Mouse (Mus musculus) Muller cell, postnatal 12 days (primary cell): ENCODE measurements around the gene Pten.
A peak's percentile ranks its signal among the peaks of the same experiment; 100 is the strongest.
"Not testable (repeated sequence)": the region's sequence is repeated elsewhere in the genome, so short reads cannot be mapped to it uniquely, and the experiment has no call there.

Source experiments
- DNase-seq: peaks from one replicate; pipeline ENCODE4 v3.0.0-alpha.2; 2015; ENCODE audit errors: inconsistent ontology term

Gene Pten

GRCm38 (mm10) chr19:32809117-32809516, 51.8 kb downstream of the Pten start:
- DNase-seq: no peak

DNA sequence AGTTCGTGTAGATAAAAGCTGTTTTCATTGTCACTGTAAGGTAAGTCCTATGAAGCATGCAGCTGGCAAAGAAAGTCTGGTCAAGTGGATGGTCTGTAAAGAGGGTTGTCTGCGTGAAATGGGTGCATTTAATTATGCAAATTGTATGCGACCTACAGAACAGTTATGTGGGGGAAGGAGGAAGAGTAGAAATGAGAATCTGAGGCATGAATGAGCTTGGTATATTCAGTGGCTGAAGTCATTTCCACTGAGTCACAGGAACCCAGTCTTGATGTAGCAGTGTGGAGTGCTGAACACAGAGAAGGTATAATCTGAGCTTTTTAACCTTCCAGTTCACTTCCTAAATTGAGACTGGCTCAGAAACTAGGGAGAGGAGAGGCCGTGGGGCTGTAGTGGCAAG, 61.5 kb downstream of the Pten start:
- no peak for DNase-seq

- DNase-seq: not testable (repeated sequence)
These were observed 65.7 kb downstream of the Pten start for GRCm38 (mm10) chr19:32822959-32823358.

GRCm38 (mm10) chr19:32826616-32827015, 69.3 kb downstream of the Pten start:
- DNase-seq: no peak

DNA sequence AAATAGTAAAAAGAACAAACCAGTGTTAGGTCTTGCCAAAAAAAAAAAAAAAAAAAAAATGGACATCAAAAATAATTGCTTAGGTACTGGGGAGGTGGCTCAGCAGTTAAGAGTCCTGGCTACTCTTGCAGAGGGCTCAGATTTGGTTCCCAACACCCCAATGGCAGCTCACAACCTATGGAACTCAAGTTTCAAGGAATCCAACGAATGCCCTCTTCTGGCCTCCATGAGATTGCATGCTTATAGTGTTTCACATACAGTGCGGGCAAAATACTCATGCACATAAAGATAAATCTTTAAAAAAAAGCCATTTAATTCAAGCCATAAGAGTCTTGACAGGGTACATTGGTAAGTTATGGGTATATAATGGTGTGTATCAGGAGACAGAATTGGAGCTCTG, 72.6 kb downstream of the Pten start:
- DNase-seq: no peak

DNA sequence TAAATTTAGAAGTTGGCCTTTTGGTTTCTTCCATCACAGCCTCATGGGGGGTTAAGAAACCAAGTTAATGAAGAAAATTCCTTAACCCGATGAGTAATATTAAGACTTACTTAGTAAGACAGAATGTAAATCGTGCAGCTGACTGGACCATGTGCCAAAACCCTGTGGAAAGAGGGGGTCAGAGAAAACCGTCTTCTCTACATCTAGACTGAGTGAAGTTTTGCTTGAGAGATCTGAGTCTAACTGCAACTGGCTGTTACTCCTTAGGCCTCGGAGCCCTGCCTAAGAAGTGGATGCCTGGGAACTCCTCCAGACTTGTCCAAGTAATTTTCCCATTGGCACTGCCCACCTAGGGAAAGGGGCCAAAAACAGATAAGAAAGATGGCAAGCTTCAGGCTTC, 74.0 kb downstream of the Pten start:
- DNase-seq: no peak

- no peak for DNase-seq
These were observed 83.2 kb downstream of the Pten start for GRCm38 (mm10) chr19:32840491-32840890.

- peak; percentile 47 for DNase-seq
These were observed 87.2 kb downstream of the Pten start for GRCm38 (mm10) chr19:32844486-32844885.

DNA sequence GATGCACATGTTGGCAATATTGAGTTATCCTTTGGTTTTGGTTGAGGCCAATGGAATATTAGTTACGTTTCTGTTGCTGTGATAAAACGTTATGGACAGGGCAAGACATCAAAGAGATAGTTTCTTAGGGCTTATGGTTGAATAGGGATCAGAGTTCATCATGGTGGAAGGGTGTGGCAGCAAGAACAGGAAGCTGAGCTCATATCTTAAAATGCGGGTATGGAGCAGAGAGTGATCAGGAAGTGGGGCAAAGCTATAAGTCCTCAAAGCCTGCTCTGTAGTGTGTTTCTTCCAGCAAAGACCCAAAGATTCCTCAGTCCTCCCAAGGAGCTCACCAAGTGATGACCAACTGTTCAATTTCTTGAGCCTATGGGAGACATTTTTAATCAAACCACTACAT, 90.7 kb downstream of the Pten start:
- DNase-seq: no peak

GRCm38 (mm10) chr19:32852306-32852705, 95.0 kb downstream of the Pten start:
- DNase-seq: no peak

DNA sequence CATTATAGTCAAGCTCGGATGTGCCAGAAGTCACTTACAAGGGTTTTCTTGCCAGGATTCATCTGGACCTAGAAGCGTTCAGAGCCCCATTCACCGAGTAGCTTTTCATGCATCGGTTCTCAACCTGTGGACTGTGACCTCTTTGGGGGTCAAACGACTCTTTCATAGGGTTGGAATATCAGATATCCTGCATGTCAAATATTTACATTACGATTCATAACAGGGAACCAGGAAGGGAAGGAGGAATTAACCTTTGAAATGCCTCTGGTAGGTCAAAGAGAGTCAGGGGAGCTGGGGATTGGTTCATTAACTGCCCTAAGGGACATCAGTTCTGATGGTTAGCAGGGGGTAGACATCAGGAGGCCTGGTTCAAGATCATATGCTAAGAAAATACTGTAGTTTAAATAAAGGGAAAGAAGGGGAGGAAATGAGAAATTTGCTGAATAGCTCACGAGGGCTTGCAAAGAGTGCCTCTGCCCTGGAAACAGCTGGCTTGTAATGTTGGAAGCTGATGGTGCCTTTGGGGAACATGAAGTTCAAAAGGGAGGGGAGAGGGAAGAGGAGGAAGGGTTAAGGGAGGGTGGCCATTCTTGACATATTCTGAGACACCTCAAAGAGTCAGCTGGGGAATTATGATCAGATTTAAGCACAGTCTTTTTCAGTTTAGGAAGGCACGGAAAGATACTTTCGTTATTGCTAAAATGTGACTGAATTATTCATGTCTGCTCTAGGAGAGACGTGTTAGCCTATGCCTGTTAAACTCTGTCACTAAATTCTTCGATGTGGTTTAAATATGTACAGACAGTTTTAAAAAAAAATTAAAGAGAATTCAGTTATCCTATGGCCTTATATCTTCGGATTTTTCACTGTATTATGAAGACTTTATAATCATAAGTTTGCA, 104.6 kb downstream of the Pten start:
- DNase-seq: no peak

GRCm38 (mm10) chr19:32866765-32867164, 109.5 kb downstream of the Pten start:
- DNase-seq: no peak

DNA sequence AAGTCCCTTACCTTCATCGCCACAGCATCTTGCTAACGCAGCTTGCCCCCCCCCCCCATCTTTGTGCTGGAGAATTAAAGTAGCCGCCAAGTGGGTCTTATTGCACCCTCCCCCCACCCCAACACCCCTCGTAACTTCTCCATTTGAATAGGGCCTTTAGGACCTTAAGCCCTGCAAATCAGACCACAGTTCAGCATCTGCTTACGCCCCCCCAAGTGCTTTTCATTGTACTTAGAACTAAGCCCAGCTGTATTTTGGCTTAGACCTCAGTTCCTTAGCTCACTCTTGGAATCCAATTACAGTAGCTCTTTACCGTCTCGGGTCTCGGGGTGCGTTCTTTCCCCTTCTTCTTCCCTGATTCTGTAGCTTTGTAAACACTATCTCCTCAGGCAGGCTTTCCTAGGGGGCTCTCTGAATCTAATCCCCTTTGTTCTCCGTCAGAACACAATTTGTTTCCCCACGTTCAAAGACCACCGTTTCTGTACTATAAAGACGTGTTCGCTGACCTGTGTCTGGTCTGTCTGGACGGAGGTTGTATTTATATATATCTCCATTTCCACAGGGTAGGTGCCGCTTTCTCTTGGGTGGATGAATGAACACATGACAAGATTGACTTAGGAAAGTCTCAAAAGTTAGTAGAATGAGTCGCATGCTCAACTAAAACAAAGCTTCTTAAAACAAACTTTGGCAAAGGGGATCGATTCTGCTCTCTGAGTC, 110.0 kb downstream of the Pten start:
- no peak for DNase-seq

DNA sequence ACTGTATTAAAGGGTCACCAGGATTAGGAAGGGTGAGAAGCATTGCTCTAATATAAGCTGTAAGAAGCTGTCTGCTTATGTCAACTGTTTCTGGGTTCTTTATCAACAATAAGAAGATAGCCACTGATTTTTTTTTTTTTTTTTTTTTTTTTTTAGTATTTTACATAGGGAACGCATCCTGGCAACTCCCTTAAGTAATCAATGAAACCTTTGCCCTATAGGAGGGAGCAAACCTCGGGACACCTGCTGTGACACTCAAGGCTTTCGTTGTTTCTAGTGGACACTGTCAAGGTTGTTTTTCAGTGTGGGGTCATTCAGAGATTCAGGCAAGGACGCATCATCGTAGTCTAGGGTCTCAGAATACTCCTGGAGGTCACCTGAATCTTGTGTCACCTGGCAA, 111.3 kb downstream of the Pten start:
- DNase-seq: no peak

DNA sequence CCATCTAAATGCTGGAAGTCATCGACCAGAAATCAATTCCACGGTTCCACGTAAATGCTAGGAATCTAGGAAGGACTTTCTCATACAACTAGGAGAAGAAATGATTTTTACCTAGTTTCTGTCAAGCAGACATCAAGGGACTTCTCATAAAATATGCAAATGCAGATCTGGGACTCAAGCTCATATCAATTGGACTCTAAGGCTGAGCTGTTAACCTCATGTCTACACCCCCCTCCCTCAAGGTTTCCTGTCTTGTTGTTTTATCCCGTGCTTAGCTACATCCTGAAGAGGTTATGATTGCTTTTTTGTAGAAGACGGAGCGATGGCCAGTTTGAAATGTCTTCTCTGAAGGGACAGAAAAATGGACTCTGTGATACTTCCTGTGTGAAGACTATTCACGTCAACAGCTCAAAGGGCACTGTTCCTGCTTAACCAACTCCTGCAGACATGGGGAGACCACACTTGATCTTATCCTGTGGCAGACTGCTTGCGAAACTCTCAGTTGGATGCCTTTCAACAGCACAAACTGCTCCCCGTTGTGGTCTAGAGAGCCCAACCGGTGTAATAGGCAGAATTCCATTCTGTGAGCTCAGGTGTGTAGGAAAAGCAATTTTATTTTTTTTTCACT, 111.9 kb downstream of the Pten start:
- DNase-seq: no peak

- DNase-seq: no peak
These were observed 116.8 kb downstream of the Pten start for GRCm38 (mm10) chr19:32873904-32874637.
